Mouse (Mus musculus) brown adipose tissue, adult 24 weeks (tissue): ENCODE measurements around the gene Cdon. TPM values are rescaled to one million over a fixed set of nuclear protein-coding genes. Genes with fewer than 3 reads are reported as not detected.
A peak's percentile ranks its signal among the peaks of the same experiment; 100 is the strongest.

ENCODE experiments used
- H3K27ac ChIP-seq: fragments of 200-500 bp; replicated peaks from 2 replicates; pipeline ENCODE4 v1.5.1; 2012; ENCODE audit warnings: low read depth, mild to moderate bottlenecking, low read length
- H3K4me1 ChIP-seq: fragments of 200-500 bp; 2 replicates; pipeline ENCODE4 v1.6.1; 2012; ENCODE audit warnings: low read length, mixed read lengths; ENCODE audit not compliant: control insufficient read depth, insufficient read depth, insufficient read length
- H3K4me3 ChIP-seq: fragments of 200-500 bp; 2 replicates; pipeline ENCODE4 v1.5.1; 2012; ENCODE audit warnings: low read depth, mild to moderate bottlenecking, low read length, moderate library complexity; ENCODE audit not compliant: insufficient read depth
- polyA plus RNA-seq: library from polyadenylated mRNA; stranded (reverse); fragments of >200 nt; gene quantifications from 2 replicates; pipeline ENCODE4 v1.2.4, GENCODE M21; 2012; ENCODE audit not compliant: missing spikeins, insufficient read depth, insufficient read length

Cdon gene
- polyA plus RNA-seq, result 3.8 and 10.9 TPM in 2 replicates

- H3K4me3 ChIP-seq, result peak within 1 kb of the TSS; percentile 83
Observed at GRCm38 (mm10) chr9:35420805-35421719, at the start of gene Cdon. Gene Cdon, plus strand, starts transcription at chr9:35421128.

DNA sequence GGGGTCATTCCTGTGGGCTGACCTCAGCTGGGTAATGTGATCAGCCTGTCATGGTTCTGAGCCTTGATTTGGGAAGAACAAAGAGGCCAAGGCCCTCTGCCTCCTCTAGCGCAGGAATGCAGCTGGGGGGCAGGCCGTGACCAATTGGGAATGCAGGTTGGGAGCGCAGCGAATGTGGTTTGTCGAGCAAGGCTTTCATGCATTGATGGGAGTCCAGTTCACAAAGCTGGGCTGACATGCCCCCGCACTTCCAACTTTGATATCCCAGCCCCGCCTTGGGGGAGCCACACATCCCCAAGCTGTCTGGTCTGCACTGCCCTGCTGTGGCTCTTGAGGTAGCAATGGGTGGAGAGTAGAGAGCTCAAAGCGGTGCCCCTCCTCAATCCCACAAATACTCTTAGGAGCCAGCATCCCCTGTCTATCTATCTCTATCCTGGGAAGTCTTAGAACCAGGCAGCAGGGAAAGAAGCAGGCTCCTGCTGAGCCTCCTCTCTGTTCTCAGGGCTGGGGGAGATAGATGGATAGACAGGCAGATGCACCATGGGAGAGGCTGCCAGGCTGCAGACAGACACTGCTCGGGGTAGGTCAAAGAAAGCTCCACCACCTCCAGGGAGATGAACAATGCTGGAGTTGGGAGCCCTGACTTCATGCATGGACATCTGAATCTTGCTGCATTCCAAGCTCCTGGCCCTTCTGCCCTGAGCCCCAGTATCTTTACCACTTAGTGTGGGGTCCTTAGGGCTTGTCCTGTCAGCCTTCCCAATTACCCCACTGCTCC, 48.4 kb upstream of the Cdon start:
- no peak overlapping the region for H3K27ac ChIP-seq
- H3K4me3 ChIP-seq, result no peak overlapping the region
- no peaks in the 10 kb centered on the region for H3K4me1 ChIP-seq

More at GRCm38 (mm10) chr9:35420805-35421719, at the start of gene Cdon:
- Histone ChIP-seq H3K4me1 (no peaks in the 10 kb centered on the region), H3K27ac (peak within 1 kb of the TSS; percentile 96)

- H3K27ac ChIP-seq, result peak overlapping the region; percentile 15; the same call in 1 of the 2 replicates
- H3K4me3 ChIP-seq, result no peak overlapping the region
- peaks cover 7% of the 10 kb centered on the region; the same call in 1 of the 2 replicates for H3K4me1 ChIP-seq
Observed at GRCm38 (mm10) chr9:35377916-35378315, 43.0 kb upstream of the Cdon start.

- peaks cover 7% of the 10 kb centered on the region; the same call in 1 of the 2 replicates for H3K4me1 ChIP-seq
- H3K4me3 ChIP-seq, result no peak overlapping the region
- H3K27ac ChIP-seq, result no peak overlapping the region
Observed at GRCm38 (mm10) chr9:35378991-35379390, 41.9 kb upstream of the Cdon start.

- Histone ChIP-seq H3K4me3 (no peak overlapping the region), H3K4me1 (no peaks in the 10 kb centered on the region), H3K27ac (no peak overlapping the region)
Observed at GRCm38 (mm10) chr9:35399896-35400295, 21.0 kb upstream of the Cdon start.

- Histone ChIP-seq H3K4me1 (no peaks in the 10 kb centered on the region), H3K4me3 (no peak overlapping the region), H3K27ac (no peak overlapping the region)
Observed at GRCm38 (mm10) chr9:35400398-35400797, 20.5 kb upstream of the Cdon start.

- Histone ChIP-seq H3K4me3 (no peak overlapping the region), H3K4me1 (no peaks in the 10 kb centered on the region)
Observed at GRCm38 (mm10) chr9:35400831-35401230, 20.1 kb upstream of the Cdon start.

DNA sequence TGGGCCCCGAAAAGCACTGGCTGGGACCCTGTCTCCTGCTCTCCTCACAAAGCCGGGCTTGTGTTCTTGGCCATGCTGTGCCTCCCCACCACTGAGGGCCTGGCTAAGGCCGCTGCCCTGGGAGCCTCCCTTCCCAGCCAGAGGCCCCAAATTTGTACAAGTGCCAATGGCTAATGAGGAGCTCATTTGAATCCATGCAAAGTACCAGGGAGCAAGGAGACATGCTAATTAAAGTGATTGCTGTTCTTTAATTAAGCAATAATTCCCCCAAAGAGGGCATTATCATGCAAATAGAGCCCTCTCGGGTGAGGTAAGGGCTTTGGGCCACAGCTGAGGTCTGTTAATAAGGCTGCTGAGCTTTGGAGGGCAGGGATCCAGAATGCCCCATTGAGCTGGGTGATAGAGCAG, 18.3 kb upstream of the Cdon start:
- Histone ChIP-seq H3K4me3 (no peak overlapping the region), H3K4me1 (no peaks in the 10 kb centered on the region), H3K27ac (no peak overlapping the region)

More at GRCm38 (mm10) chr9:35400831-35401230, 20.1 kb upstream of the Cdon start:
- no peak overlapping the region for H3K27ac ChIP-seq

DNA sequence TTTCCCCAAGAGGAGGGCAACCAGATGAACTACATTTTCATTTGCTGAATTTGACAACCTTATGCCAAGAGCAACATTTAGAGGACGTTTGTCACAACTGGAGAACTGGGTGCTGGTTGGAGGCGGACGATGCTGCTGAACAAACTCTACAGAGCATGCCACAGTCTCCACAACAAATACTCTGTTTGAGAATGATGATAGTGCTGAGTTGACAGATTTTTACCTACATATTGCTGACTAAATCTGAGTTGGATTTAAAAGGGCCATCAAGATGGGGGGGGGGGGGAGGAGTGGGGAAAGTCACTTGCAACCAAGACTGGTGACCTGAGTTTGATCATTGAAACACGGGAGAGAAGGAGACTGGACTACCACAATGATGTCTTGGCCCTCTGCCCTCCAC, 17.4 kb upstream of the Cdon start:
- Histone ChIP-seq H3K4me3 (no peak overlapping the region), H3K4me1 (no peaks in the 10 kb centered on the region), H3K27ac (no peak overlapping the region)

DNA sequence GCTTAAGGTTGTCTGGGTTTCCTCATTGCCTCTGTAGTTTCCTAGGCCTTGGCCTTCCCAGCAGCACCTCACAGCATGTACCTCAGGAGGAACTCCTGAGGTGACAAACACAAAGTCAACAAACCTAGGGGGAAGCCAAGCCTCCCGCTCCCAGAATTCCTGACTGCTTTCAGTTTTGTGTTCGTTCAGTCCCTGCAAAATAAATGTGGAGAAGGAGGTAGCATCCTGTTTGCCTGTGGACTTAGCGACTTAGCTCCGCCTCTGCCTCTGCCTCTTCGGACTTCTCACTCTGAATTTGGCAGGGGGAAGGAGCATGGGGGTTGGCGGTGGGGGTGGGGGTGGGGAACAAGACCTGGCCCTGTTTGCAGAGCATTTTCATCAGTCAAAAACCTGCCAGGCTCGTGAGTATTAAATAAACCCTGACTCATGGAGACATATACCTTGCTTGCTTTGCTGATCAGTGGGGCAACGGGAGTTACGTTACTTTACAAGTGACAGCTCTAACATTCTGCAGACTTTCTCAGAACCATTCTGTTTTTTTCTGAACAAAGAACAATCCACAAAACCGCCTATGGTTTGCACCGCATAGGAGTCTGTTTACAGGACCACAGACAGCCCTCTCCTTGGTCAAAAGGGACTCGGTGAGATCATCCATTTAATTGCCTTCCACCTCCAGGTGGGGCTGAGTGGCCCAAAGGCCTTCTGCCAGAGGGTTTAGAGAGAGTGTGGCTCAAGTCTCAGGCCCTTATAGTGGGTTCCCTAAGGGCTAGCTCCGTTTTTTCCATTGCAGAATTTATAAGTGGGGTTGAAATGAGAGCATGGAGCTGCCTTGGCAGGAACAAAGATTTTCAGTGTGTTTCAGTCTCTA, 15.7 kb upstream of the Cdon start:
- no peak overlapping the region for H3K27ac ChIP-seq
- no peak overlapping the region for H3K4me3 ChIP-seq
- H3K4me1 ChIP-seq, result no peaks in the 10 kb centered on the region

GRCm38 (mm10) chr9:35411225-35411965, 9.5 kb upstream of the Cdon start:
- Histone ChIP-seq H3K4me1 (no peaks in the 10 kb centered on the region), H3K27ac (no peak overlapping the region)

DNA sequence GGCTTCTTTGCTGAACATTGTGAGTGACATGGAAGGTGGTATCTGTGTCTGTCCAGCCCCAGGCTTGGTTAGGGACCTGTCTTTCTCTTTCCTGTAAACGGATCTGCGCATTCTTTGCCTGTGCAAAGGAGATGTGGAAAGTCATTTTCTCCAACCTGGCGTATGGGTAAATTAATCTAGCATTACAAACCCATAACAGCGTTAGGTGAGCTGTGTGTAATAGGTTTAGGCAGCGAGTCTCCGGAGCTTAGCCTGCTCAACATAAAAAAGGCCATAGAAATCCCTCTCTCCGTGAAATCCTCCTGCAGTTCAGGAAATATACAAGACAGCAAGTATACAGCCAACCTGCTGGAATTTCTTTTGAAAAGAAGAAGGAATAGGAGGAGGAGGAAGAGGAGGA, 9.0 kb upstream of the Cdon start:
- Histone ChIP-seq H3K27ac (no peak overlapping the region), H3K4me1 (no peaks in the 10 kb centered on the region), H3K4me3 (no peak overlapping the region)

More at GRCm38 (mm10) chr9:35411225-35411965, 9.5 kb upstream of the Cdon start:
- H3K4me3 ChIP-seq, result no peak overlapping the region

DNA sequence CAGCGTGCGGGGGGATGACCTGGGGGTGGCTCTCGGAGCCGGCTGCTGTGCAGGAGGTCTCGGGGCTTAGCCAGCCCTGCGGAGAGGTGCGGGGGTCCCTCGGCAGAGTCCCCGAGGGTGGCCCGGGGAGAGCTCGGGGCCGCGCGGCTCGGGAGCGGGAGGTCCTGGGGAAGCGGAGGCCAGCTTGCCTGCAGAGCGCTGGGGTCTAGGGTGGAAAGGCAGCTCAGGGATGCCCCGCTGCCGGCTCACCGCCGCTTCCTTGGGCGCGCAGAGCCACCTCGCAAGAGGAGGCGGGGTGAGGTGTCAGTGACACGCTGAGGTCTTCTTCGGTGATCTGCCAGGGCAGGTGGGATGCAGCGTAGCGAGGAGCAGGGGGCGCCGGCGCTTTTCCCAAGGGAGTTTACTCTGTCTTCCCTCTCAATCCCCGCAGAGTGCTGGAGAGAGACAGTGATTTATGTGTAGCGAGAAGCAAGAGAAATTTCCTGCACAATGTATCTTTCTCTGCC, 855 bp downstream of the Cdon start:
- H3K27ac ChIP-seq, result peak overlapping the region; percentile 34; the same call in 1 of the 2 replicates
- peak overlapping the region; percentile 83 for H3K4me3 ChIP-seq
- peaks cover 3% of the 10 kb centered on the region for H3K4me1 ChIP-seq
